Mouse (Mus musculus) embryonic facial prominence, embryonic 15.5 days (tissue): ENCODE results near the gene Rhbdd3. TPM values are rescaled to one million over a fixed set of nuclear protein-coding genes. Genes with fewer than 3 reads are reported as not detected.

Experiments used
- ATAC-seq: fragments of 200-750 bp; cut with Nextera tagmentation; 2 replicates; pipeline ENCODE4 v1.8.0; 2017; ENCODE audit warnings: low read depth, moderate TSS enrichment; ENCODE audit not compliant: insufficient number of reproducible peaks, low FRiP score, low TSS enrichment
- H3K27ac ChIP-seq: fragments of 300-500 bp; sonication (generic); replicated peaks from 2 replicates; pipeline ENCODE4 v1.5.1; 2015; ENCODE audit warnings: mild to moderate bottlenecking, inconsistent platforms
- H3K27me3 ChIP-seq: fragments of 300-500 bp; sonication (generic); 2 replicates; pipeline ENCODE4 v1.6.1; 2015; ENCODE audit warnings: inconsistent platforms
- H3K36me3 ChIP-seq: fragments of 300-500 bp; sonication (generic); 2 replicates; pipeline ENCODE4 v1.6.1; 2015; ENCODE audit warnings: mild to moderate bottlenecking, inconsistent platforms
- H3K4me1 ChIP-seq: fragments of 300-500 bp; sonication (generic); 2 replicates; pipeline ENCODE4 v1.6.1; 2015; ENCODE audit warnings: inconsistent platforms
- H3K4me2 ChIP-seq: fragments of 300-500 bp; sonication (generic); replicated peaks from 2 replicates; pipeline ENCODE4 v1.6.1; 2015; ENCODE audit warnings: mild to moderate bottlenecking, inconsistent platforms
- H3K4me3 ChIP-seq: fragments of 300-500 bp; sonication (generic); replicated peaks from 2 replicates; pipeline ENCODE4 v1.5.1; 2015; ENCODE audit warnings: mild to moderate bottlenecking, inconsistent platforms
- H3K9ac ChIP-seq: fragments of 300-500 bp; sonication (generic); 2 replicates; pipeline ENCODE4 v1.6.1; 2015; ENCODE audit warnings: inconsistent platforms
- H3K9me3 ChIP-seq: fragments of 300-500 bp; sonication (generic); replicated peaks from 2 replicates; pipeline ENCODE4 v1.6.1; 2016; ENCODE audit warnings: inconsistent platforms
- WGBS: fragments of 180-500 bp; shearing (Covaris S2); methylation state at CpG from one replicate; pipeline ENCODE4 v1.1.7; 2015; 5-methylcytosine and 5-hydroxymethylcytosine counted together
- polyA plus RNA-seq: library from polyadenylated mRNA; unstranded; fragments of >200 nt; fragmentation: Nextera tagmentation; extraction: Ambion mirVana; gene quantifications from 2 replicates; pipeline ENCODE4 v1.2.1, GENCODE M21; 2015

Gene Rhbdd3
- polyA plus RNA-seq: 28.8 and 29.4 TPM in 2 replicates

DNA sequence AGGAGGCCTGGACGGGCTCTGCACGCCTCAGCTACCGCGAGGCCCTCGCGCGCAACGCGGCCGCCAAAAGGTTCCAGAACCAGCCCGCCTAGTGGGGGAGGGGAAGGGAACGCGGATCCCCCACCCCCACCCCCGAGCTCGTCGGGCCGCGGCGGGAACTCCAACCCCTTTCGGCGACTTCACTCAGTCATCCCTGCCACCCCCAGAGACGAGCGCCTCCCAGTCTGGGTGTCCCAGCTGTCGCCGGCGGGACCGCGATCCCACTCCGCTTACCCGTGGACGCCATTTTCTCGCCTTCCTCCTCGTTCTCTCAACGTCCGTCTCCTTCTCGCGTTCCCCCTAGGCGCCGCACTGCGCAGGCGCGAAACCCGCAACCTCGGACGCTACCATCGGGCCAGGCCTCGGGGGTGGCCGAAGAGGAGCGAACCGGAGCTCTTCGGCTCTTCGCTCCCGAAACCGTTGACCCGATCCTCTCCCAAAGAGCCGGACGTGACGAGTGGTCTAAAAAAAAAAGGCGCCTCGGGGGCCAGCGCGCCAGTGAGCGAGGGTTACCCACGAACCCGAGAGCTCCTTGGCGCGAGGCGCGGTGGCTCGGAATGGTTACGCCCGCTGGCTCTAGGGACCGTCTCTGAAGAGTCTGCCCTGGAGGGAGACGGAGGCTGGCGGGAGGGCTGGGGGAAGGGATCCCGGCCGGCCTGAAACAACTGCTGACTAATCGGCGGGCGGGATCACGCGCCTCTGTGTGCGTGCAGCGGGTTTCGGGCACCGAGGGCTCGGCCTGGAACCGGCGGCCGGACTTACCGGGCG, at the start of gene Rhbdd3, which contains the start of gene Ewsr1:
TSS of gene Rhbdd3 (plus strand) at position 191 of the 807 bp plus-strand sequence.
TSS of gene Ewsr1 (minus strand) at position 531 of the 807 bp plus-strand sequence.
- peak within 1 kb of the TSS; percentile 86 for H3K4me2 ChIP-seq
- peaks cover 34% of the 10 kb centered on the region for H3K4me1 ChIP-seq
- H3K9ac ChIP-seq: peak within 1 kb of the TSS; percentile 84
- no peaks in the 10 kb centered on the region for H3K27me3 ChIP-seq
- H3K4me3 ChIP-seq: peak within 1 kb of the TSS; percentile 67
- H3K36me3 ChIP-seq: 0 out of 2 replicates have a peak, but pooled peaks cover 6% of the 10 kb centered on the region
- peak within 1 kb of the TSS; percentile 99 for H3K27ac ChIP-seq
- WGBS: under 1% methylated on average over 88 of the region's 92 CpGs
- no peaks in the 10 kb centered on the region for H3K9me3 ChIP-seq
- ATAC-seq: peak; percentile 89

GRCm38 (mm10) chr11:5051629-5052028, 47.1 kb upstream of the Rhbdd3 start:
- peaks cover 8% of the 10 kb centered on the region; the same call in 1 of the 2 replicates for H3K4me1 ChIP-seq
- H3K27ac ChIP-seq: no peak overlapping the region
- no peak overlapping the region for H3K4me2 ChIP-seq
- no peaks in the 10 kb centered on the region for H3K9me3 ChIP-seq
- 62% methylated on average over 10 of the region's 10 CpGs for whole genome bisulfite sequencing
- ATAC-seq: no peak
- no peak overlapping the region for H3K9ac ChIP-seq
- H3K4me3 ChIP-seq: no peak overlapping the region
- no peaks in the 10 kb centered on the region for H3K36me3 ChIP-seq
- peaks cover 17% of the 10 kb centered on the region for H3K27me3 ChIP-seq

DNA sequence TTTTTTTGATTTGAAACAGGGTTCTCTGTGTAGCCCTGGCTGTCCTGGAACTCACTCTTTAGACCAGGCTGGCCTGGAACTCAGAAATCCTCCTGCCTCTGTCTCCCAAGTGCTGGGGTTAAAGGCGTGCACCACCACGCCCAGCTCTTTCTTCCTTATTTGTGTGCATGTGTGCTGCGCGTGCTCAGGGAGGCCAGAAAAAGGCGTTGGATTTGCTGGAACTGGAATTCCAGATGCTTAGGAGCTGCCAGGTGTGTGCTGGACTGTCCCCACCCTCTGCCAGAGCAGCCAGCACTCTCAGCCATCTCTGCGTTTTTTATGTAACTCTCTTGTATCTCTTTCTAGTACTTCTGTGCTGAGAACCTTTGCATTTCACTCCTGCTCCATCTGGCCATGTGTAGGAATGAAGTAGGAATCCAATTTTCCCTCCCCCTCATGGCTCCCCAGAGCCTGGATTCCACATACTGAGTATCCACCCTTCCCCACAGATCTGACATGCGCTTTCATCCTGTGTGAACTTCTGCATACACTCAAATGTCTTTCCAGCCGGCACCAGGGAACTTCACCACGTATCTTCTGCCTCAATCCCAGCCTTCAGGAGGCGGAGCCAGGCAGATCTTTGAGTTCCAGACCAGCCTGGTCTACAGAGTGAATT, 46.4 kb upstream of the Rhbdd3 start:
- no peaks in the 10 kb centered on the region for H3K36me3 ChIP-seq
- 61% methylated on average over 10 of the region's 10 CpGs for WGBS
- H3K4me3 ChIP-seq: no peak overlapping the region
- H3K4me2 ChIP-seq: no peak overlapping the region
- no peak for ATAC-seq
- peaks cover 11% of the 10 kb centered on the region for H3K4me1 ChIP-seq
- peaks cover 24% of the 10 kb centered on the region for H3K27me3 ChIP-seq
- no peaks in the 10 kb centered on the region for H3K9me3 ChIP-seq
- H3K9ac ChIP-seq: no peak overlapping the region
- H3K27ac ChIP-seq: no peak overlapping the region

DNA sequence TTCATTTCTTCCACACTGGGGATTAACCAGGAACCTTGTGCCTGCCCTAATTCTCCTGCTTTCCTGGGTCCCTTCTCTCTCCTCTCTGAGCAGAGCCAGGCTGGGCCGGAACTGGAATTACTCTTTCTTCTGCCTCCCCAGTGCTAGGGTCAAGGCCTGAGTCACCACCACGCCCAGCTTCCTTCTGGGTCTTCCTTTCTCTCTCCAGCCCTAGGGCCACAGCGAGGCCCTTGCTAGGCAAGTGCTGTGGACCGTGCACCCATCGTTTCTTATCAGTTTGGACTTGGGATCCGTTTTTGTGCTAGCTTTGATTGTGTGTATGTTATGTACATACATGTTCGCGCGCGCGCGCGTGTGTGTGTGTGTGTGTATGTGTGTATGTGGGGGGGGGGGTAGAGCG, 44.6 kb upstream of the Rhbdd3 start:
- H3K27me3 ChIP-seq: peaks cover 40% of the 10 kb centered on the region
- H3K4me1 ChIP-seq: peaks cover 28% of the 10 kb centered on the region
- WGBS: 89% methylated on average over 14 of the region's 14 CpGs
- H3K9ac ChIP-seq: no peak overlapping the region
- ATAC-seq: no peak
- no peaks in the 10 kb centered on the region for H3K36me3 ChIP-seq
- H3K27ac ChIP-seq: no peak overlapping the region
- H3K4me2 ChIP-seq: no peak overlapping the region
- H3K4me3 ChIP-seq: no peak overlapping the region
- H3K9me3 ChIP-seq: no peaks in the 10 kb centered on the region

DNA sequence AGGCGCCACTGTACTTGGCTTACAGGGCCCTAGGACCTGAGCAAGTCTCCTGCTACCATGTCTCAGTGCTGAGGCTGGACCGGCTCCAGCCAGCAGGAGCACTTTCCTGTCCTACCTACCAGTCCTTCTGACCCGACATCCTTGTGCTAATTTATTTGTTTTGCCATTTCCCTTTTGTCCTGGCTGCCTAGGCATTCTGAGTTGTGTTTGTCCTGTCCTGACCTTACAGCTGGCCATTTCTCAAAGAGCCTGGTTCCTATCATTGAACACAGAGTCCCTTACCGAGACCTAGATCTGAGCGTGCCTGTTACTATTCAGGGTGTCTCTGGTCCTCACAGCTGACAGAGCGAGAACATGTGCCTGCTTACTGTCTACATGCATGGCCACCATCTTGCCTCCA, 43.9 kb upstream of the Rhbdd3 start:
- no peak overlapping the region for H3K27ac ChIP-seq
- ATAC-seq: no peak
- H3K36me3 ChIP-seq: no peaks in the 10 kb centered on the region
- peaks cover 48% of the 10 kb centered on the region for H3K27me3 ChIP-seq
- 59% methylated on average over 6 of the region's 6 CpGs for WGBS
- no peak overlapping the region for H3K4me2 ChIP-seq
- H3K4me1 ChIP-seq: peaks cover 35% of the 10 kb centered on the region
- no peak overlapping the region for H3K4me3 ChIP-seq
- H3K9ac ChIP-seq: no peak overlapping the region
- no peaks in the 10 kb centered on the region for H3K9me3 ChIP-seq

GRCm38 (mm10) chr11:5055945-5056938, 42.5 kb upstream of the Rhbdd3 start:
- H3K36me3 ChIP-seq: no peaks in the 10 kb centered on the region
- H3K27me3 ChIP-seq: peaks cover 61% of the 10 kb centered on the region
- no peak overlapping the region for H3K4me3 ChIP-seq
- no peak overlapping the region for H3K27ac ChIP-seq
- no peak for ATAC-seq
- no peak overlapping the region for H3K9ac ChIP-seq
- 29% methylated on average over 23 of the region's 23 CpGs for WGBS
- no peak overlapping the region for H3K4me2 ChIP-seq
- H3K9me3 ChIP-seq: no peaks in the 10 kb centered on the region
- peaks cover 42% of the 10 kb centered on the region for H3K4me1 ChIP-seq

GRCm38 (mm10) chr11:5057064-5057463, 41.7 kb upstream of the Rhbdd3 start:
- Histone ChIP-seq H3K27me3 (peaks cover 69% of the 10 kb centered on the region), H3K27ac (no peak overlapping the region), H3K4me2 (no peak overlapping the region), H3K9ac (no peak overlapping the region), H3K4me1 (peaks cover 50% of the 10 kb centered on the region), H3K9me3 (no peaks in the 10 kb centered on the region), H3K36me3 (no peaks in the 10 kb centered on the region), H3K4me3 (no peak overlapping the region)
- ATAC-seq: no peak
- WGBS: 53% methylated on average over 8 of the region's 8 CpGs

DNA sequence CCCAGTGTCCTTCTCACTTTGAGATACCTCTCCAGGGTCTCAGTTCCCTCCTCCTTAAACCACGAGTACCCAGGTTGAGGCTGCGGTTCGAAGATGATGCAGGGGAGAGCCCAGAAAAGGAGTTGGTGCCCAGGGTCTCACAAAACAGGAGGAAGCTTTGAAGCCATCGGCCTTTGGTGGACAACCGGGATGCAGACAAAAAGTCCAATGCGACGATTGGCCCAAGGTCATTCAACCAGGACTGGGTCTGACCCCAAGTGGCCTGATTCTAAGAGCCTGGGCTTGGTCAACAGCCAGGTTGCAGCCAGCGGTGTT, 41.2 kb upstream of the Rhbdd3 start:
- WGBS: 20% methylated on average over 8 of the region's 8 CpGs
- Histone ChIP-seq H3K9me3 (no peaks in the 10 kb centered on the region), H3K9ac (no peak overlapping the region), H3K4me3 (peak overlapping the region; percentile 50), H3K4me2 (peak overlapping the region; percentile 97), H3K27ac (no peak overlapping the region), H3K4me1 (peaks cover 55% of the 10 kb centered on the region), H3K36me3 (no peaks in the 10 kb centered on the region), H3K27me3 (peaks cover 73% of the 10 kb centered on the region)
- no peak for ATAC-seq

DNA sequence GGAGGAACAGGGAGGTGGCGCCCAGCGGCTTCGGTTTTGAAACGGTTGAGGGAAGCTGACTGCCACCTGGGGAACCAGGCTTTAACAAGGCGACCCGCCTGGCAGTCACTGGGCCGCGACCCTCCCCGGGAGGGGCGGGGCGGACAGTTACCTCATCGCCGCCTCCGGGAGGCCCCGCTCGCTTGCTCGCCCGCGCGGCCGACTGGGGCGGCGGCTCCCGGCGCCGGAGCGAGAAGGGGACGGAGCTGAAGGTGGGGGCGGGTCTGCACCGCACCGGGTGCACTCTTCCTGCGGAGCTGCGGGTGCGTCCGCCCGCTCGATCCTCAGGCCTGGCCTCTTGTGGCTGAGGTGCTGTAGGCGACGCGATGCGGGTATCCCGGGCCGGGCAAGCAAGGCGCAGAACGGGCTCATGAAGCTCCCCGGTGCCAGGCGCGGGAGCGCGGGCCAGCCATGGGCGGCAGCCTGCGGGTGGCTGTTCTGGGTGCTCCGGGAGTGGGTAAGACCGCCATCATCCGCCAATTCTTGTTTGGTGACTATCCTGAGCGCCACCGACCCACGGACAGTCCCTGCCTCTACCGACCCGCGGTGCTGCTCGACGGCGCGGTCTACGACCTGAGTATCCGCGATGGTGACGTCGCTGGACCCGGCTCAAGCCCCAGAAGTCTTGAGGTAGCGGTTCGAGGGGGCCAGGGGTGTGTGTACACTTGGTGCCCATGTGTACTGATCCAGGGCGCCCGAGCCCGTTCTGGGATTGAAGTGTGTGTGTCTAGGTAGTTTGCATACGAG, 40.7 kb upstream of the Rhbdd3 start, which contains the start of gene Rasl10a:
TSS of gene Rasl10a (plus strand) at position 273 of the 786 bp plus-strand sequence.
- peak within 1 kb of the TSS; percentile 97 for H3K4me2 ChIP-seq
- H3K9me3 ChIP-seq: no peaks in the 10 kb centered on the region
- H3K27ac ChIP-seq: no peak within 1 kb of the TSS
- H3K4me3 ChIP-seq: peak within 1 kb of the TSS; percentile 50
- no peaks in the 10 kb centered on the region for H3K36me3 ChIP-seq
- 1% methylated on average over 77 of the region's 77 CpGs for WGBS
- peak within 1 kb of the TSS; percentile 26; the same call in 1 of the 2 replicates for H3K9ac ChIP-seq
- peaks cover 60% of the 10 kb centered on the region for H3K4me1 ChIP-seq
- ATAC-seq: no peak
- peaks cover 79% of the 10 kb centered on the region for H3K27me3 ChIP-seq

DNA sequence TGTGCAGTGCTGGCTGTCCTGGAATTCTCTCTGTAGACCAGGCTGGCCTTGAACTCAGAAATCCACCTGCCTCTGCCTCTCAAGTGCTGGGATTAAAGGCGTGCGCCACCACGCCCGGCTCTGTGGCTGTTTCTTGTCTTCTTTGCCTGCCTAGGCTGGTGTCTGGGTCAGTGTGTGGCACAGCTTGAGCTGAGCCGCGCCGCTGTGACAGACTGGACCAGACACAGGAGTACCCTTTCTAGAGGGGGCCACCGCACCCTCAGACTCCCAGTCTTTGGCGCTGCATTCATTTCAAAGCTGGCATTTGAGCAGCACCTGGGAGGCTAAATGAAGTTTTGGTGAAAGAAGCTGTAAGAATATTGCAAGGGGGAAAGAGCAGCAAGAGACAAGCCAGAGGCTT, 39.9 kb upstream of the Rhbdd3 start:
- Histone ChIP-seq H3K4me3 (0 out of 2 replicates have a peak overlapping the region, but pooled peaks have one; percentile 4), H3K27me3 (peaks cover 86% of the 10 kb centered on the region), H3K27ac (no peak overlapping the region), H3K4me2 (no peak overlapping the region; the same call in 1 of the 2 replicates), H3K9ac (no peak overlapping the region), H3K9me3 (no peaks in the 10 kb centered on the region), H3K4me1 (peaks cover 68% of the 10 kb centered on the region), H3K36me3 (no peaks in the 10 kb centered on the region)
- no peak for ATAC-seq
- 27% methylated on average over 9 of the region's 9 CpGs for WGBS
